10 mouse cellular contexts compared by ENCODE assay signal in genomic region chrX:136170625-136171024, GRCm38 (mm10). TPM values are rescaled to one million over a fixed set of nuclear protein-coding genes. Genes with fewer than 3 reads are reported as not detected.
DNase-seq lines count a peak whose midpoint lies in the region; ATAC-seq and TF ChIP-seq lines count a peak whose summit lies in the region.
"Had no signal": no experiment of that assay in that cellular context is flagged by ENCODE, and none has a peak within 500 bp of the region (broad histone marks: within the 10 kb centered on the region; RNA-seq: fewer than 3 reads in every experiment).

No protein-coding gene starts in this region.

- peak overlapping the region; percentile 74 for H3K4me2 ChIP-seq in heart, embryonic 13.5 days
- peak overlapping the region; percentile 42 for H3K4me2 ChIP-seq in embryonic facial prominence, embryonic 15.5 days (replicated peaks)
- H3K4me2 ChIP-seq in intestine, embryonic 14.5 days (ENCODE audit: low read length), result peak overlapping the region; percentile 55
- peak overlapping the region; percentile 45 for H3K4me2 ChIP-seq in midbrain, postnatal 0 days (ENCODE audit: low read depth, low read length, poor library complexity, severe bottlenecking)

- peaks cover 11% of the 10 kb centered on the region; the same call in 1 of the 2 replicates for H3K36me3 ChIP-seq in heart, embryonic 13.5 days
- H3K36me3 ChIP-seq in embryonic facial prominence, embryonic 15.5 days, result no peaks in the 10 kb centered on the region
- H3K36me3 ChIP-seq in intestine, embryonic 14.5 days (ENCODE audit: control insufficient read depth, insufficient read depth, low read length), result no peaks in the 10 kb centered on the region
- no peaks in the 10 kb centered on the region for H3K36me3 ChIP-seq in midbrain, postnatal 0 days (ENCODE audit: insufficient read depth, low read length)

- no peak for ATAC-seq in heart, embryonic 13.5 days (ENCODE audit: extremely low read depth, insufficient number of reproducible peaks, low FRiP score, low TSS enrichment)
- ATAC-seq in embryonic facial prominence, embryonic 15.5 days (ENCODE audit: insufficient number of reproducible peaks, low FRiP score, low TSS enrichment, low read depth), result no peak
- ATAC-seq in intestine, embryonic 14.5 days (replicated peaks; ENCODE audit: low FRiP score, low TSS enrichment, low read depth), result no peak
- no peak for ATAC-seq in midbrain, postnatal 0 days (ENCODE audit: low FRiP score)
- no peak for ATAC-seq in monocyte, adult 5-6 weeks (replicated peaks; ENCODE audit: insufficient number of reproducible peaks, low FRiP score, low TSS enrichment, poor library complexity, severe bottlenecking)

- peak overlapping the region; percentile 91 for H3K9ac ChIP-seq in heart, embryonic 13.5 days
- H3K9ac ChIP-seq in embryonic facial prominence, embryonic 15.5 days, result no peak overlapping the region
- peak overlapping the region; percentile 25; the same call in 1 of the 2 replicates for H3K9ac ChIP-seq in intestine, embryonic 14.5 days (ENCODE audit: low read length)
- H3K9ac ChIP-seq in midbrain, postnatal 0 days (replicated peaks; ENCODE audit: low read length, poor library complexity, severe bottlenecking), result no peak overlapping the region

- H3K9me3 ChIP-seq in heart, embryonic 13.5 days, result no peaks in the 10 kb centered on the region
- no peaks in the 10 kb centered on the region for H3K9me3 ChIP-seq in embryonic facial prominence, embryonic 15.5 days (replicated peaks)
- H3K9me3 ChIP-seq in intestine, embryonic 14.5 days (ENCODE audit: control insufficient read depth, low read length), result no peaks in the 10 kb centered on the region
- H3K9me3 ChIP-seq in midbrain, postnatal 0 days (ENCODE audit: low read length), result no peaks in the 10 kb centered on the region

- peaks cover 4% of the 10 kb centered on the region; the same call in 1 of the 2 replicates for H3K4me1 ChIP-seq in heart, embryonic 13.5 days
- no peaks in the 10 kb centered on the region for H3K4me1 ChIP-seq in embryonic facial prominence, embryonic 15.5 days
- no peaks in the 10 kb centered on the region for H3K4me1 ChIP-seq in intestine, embryonic 14.5 days (replicated peaks; ENCODE audit: control insufficient read depth, insufficient read depth, low read length)
- no peaks in the 10 kb centered on the region for H3K4me1 ChIP-seq in midbrain, postnatal 0 days (ENCODE audit: insufficient read depth, low read length)

- TF ChIP-seq CTCF in midbrain, postnatal 0 days (IDR thresholded peaks at IDR 0.05), result no peak

- no peaks in the 10 kb centered on the region for H3K27me3 ChIP-seq in heart, embryonic 13.5 days (replicated peaks)
- no peaks in the 10 kb centered on the region; the same call in 1 of the 2 replicates for H3K27me3 ChIP-seq in embryonic facial prominence, embryonic 15.5 days
- H3K27me3 ChIP-seq in intestine, embryonic 14.5 days (replicated peaks; ENCODE audit: control insufficient read depth, insufficient read depth, low read length), result no peaks in the 10 kb centered on the region
- H3K27me3 ChIP-seq in midbrain, postnatal 0 days (ENCODE audit: insufficient read depth, low read length), result no peaks in the 10 kb centered on the region

- peak overlapping the region; percentile 68 for H3K4me3 ChIP-seq in heart, embryonic 13.5 days
- H3K4me3 ChIP-seq in embryonic facial prominence, embryonic 15.5 days (replicated peaks), result peak overlapping the region; percentile 59
- H3K4me3 ChIP-seq in intestine, embryonic 14.5 days (ENCODE audit: low read depth, low read length), result peak overlapping the region; percentile 63
- H3K4me3 ChIP-seq in midbrain, postnatal 0 days (ENCODE audit: low read depth, low read length), result peak overlapping the region; percentile 50; the same call in 1 of the 2 replicates

- WGBS in heart, embryonic 13.5 days, result 20% methylated on average over 10 of the region's 10 CpGs
- WGBS in embryonic facial prominence, embryonic 15.5 days, result 59% methylated on average over 10 of the region's 10 CpGs
- WGBS in intestine, embryonic 14.5 days, result 29% methylated on average over 10 of the region's 10 CpGs
- WGBS in midbrain, postnatal 0 days, result 65% methylated on average over 10 of the region's 10 CpGs

- intact Hi-C loops in heart, postnatal 14 days (cut with DNase I), result no loop called here

- no peak for DNase-seq in heart, postnatal 14 days
- no peak for DNase-seq in intestine, embryonic 14.5 days (ENCODE audit: low spot score)
- no peak for DNase-seq in midbrain, postnatal 0 days (ENCODE audit: low spot score)
- DNase-seq in frontal cortex, adult 2 months (ENCODE audit: extremely low spot score in 1 of 2, low spot score in 1 of 2), result no peak
- DNase-seq in urinary bladder, adult 2 months (ENCODE audit: low spot score), result no peak

- peak overlapping the region; percentile 94 for H3K27ac ChIP-seq in heart, embryonic 13.5 days (replicated peaks)
- H3K27ac ChIP-seq in embryonic facial prominence, embryonic 15.5 days (replicated peaks), result no peak overlapping the region
- H3K27ac ChIP-seq in intestine, embryonic 14.5 days (ENCODE audit: low read depth), result no peak overlapping the region
- no peak overlapping the region for H3K27ac ChIP-seq in midbrain, postnatal 0 days (ENCODE audit: low read depth, low read length)

RNA-seq across cellular contexts. Expression of gene Tceal8, which starts 1.5 kb away (rescaled TPM):
- polyA plus RNA-seq in heart, embryonic 13.5 days (2015; fragmentation: Nextera tagmentation; extraction: Ambion mirVana), result 230 and 260 TPM in 2 replicates
- 10 to 100 TPM; 27.2 to 34.4 TPM for total RNA-seq in heart, postnatal 14 days (2021)
- 189 and 202 TPM in 2 replicates for polyA plus RNA-seq in embryonic facial prominence, embryonic 15.5 days (2015; fragmentation: Nextera tagmentation; extraction: Ambion mirVana)
- 199 and 214 TPM in 2 replicates for polyA plus RNA-seq in intestine, embryonic 14.5 days (2014; fragmentation: Nextera tagmentation; extraction: Ambion mirVana)
- total RNA-seq in midbrain, postnatal 0 days (2014; rRNA removed), result 84.0 and 99.7 TPM in 2 replicates
- 133 and 135 TPM in 2 replicates for polyA plus RNA-seq in midbrain, postnatal 0 days (2015; fragmentation: Nextera tagmentation; extraction: Ambion mirVana)
- 6.5 to 17.3 TPM (median 15.9 TPM) in 3 replicates for total RNA-seq in monocyte, adult 5-6 weeks (2017)
- polyA plus RNA-seq in frontal cortex, adult 2 months (2012; rRNA removed), result 67.1 and 69.0 TPM in 2 replicates
- 70.1 and 78.1 TPM in 2 replicates for polyA plus RNA-seq in urinary bladder, adult 2 months (2012; rRNA removed)

RNA-seq across cellular contexts. Expression of gene Bex4, which starts 31.8 kb away (rescaled TPM):
- 195 and 204 TPM in 2 replicates for polyA plus RNA-seq in heart, embryonic 13.5 days (2015; fragmentation: Nextera tagmentation; extraction: Ambion mirVana)
- 1 to 10 TPM in 1 of 2 experiments, under 1 TPM in 1; 0.71 to 1.7 TPM for total RNA-seq in heart, postnatal 14 days (2021)
- polyA plus RNA-seq in embryonic facial prominence, embryonic 15.5 days (2015; fragmentation: Nextera tagmentation; extraction: Ambion mirVana), result 31.4 and 35.7 TPM in 2 replicates
- polyA plus RNA-seq in intestine, embryonic 14.5 days (2014; fragmentation: Nextera tagmentation; extraction: Ambion mirVana), result 190 and 192 TPM in 2 replicates
- total RNA-seq in midbrain, postnatal 0 days (2014; rRNA removed), result 66.6 and 75.0 TPM in 2 replicates
- polyA plus RNA-seq in midbrain, postnatal 0 days (2015; fragmentation: Nextera tagmentation; extraction: Ambion mirVana), result 189 and 207 TPM in 2 replicates
- not detected in 3 replicates for total RNA-seq in monocyte, adult 5-6 weeks (2017)
- 32.8 and 37.5 TPM in 2 replicates for polyA plus RNA-seq in frontal cortex, adult 2 months (2012; rRNA removed)
- 4.7 and 6.3 TPM in 2 replicates for polyA plus RNA-seq in urinary bladder, adult 2 months (2012; rRNA removed)

RNA-seq across cellular contexts. Expression of gene Tceal5, which starts 33.1 kb away (rescaled TPM):
- polyA plus RNA-seq in heart, embryonic 13.5 days (2015; fragmentation: Nextera tagmentation; extraction: Ambion mirVana), result 15.2 and 16.5 TPM in 2 replicates
- 1 to 10 TPM; 1.6 to 1.7 TPM for total RNA-seq in heart, postnatal 14 days (2021)
- 12.9 and 13.1 TPM in 2 replicates for polyA plus RNA-seq in embryonic facial prominence, embryonic 15.5 days (2015; fragmentation: Nextera tagmentation; extraction: Ambion mirVana)
- polyA plus RNA-seq in intestine, embryonic 14.5 days (2014; fragmentation: Nextera tagmentation; extraction: Ambion mirVana), result 1.2 and 1.8 TPM in 2 replicates
- total RNA-seq in midbrain, postnatal 0 days (2014; rRNA removed), result 7.9 and 14.2 TPM in 2 replicates
- 37.1 and 39.2 TPM in 2 replicates for polyA plus RNA-seq in midbrain, postnatal 0 days (2015; fragmentation: Nextera tagmentation; extraction: Ambion mirVana)
- total RNA-seq in monocyte, adult 5-6 weeks (2017), result not detected in 3 replicates
- 197 and 224 TPM in 2 replicates for polyA plus RNA-seq in frontal cortex, adult 2 months (2012; rRNA removed)
- 4.2 and 4.3 TPM in 2 replicates for polyA plus RNA-seq in urinary bladder, adult 2 months (2012; rRNA removed)
- total RNA-seq: common myeloid progenitor, adult 5-6 weeks had no signal
- polyA plus RNA-seq: liver, adult 2 months had no signal

RNA-seq across cellular contexts. Expression of gene Tceal7, which starts 44.0 kb away (rescaled TPM):
- 12.3 and 15.1 TPM in 2 replicates for polyA plus RNA-seq in heart, embryonic 13.5 days (2015; fragmentation: Nextera tagmentation; extraction: Ambion mirVana)
- 1 to 10 TPM; 1.9 to 2.0 TPM for total RNA-seq in heart, postnatal 14 days (2021)
- polyA plus RNA-seq in embryonic facial prominence, embryonic 15.5 days (2015; fragmentation: Nextera tagmentation; extraction: Ambion mirVana), result 121 and 154 TPM in 2 replicates
- 0.31 and 0.49 TPM in 2 replicates for polyA plus RNA-seq in intestine, embryonic 14.5 days (2014; fragmentation: Nextera tagmentation; extraction: Ambion mirVana)
- 2.6 and 6.2 TPM in 2 replicates for total RNA-seq in midbrain, postnatal 0 days (2014; rRNA removed)
- 5.7 and 5.8 TPM in 2 replicates for polyA plus RNA-seq in midbrain, postnatal 0 days (2015; fragmentation: Nextera tagmentation; extraction: Ambion mirVana)
- total RNA-seq in monocyte, adult 5-6 weeks (2017), result not detected in 3 replicates
- 1.3 and 1.4 TPM in 2 replicates for polyA plus RNA-seq in frontal cortex, adult 2 months (2012; rRNA removed)
- not detected in 2 replicates for polyA plus RNA-seq in urinary bladder, adult 2 months (2012; rRNA removed)
- total RNA-seq: common myeloid progenitor, adult 5-6 weeks; liver, adult 2 months had no signal
- polyA plus RNA-seq: liver, adult 2 months had no signal

RNA-seq across cellular contexts. Expression of gene Bex1, which starts 44.7 kb away (rescaled TPM):
- polyA plus RNA-seq in heart, embryonic 13.5 days (2015; fragmentation: Nextera tagmentation; extraction: Ambion mirVana), result 226 and 272 TPM in 2 replicates
- 1 to 10 TPM; 2.9 to 7.0 TPM for total RNA-seq in heart, postnatal 14 days (2021)
- 112 and 134 TPM in 2 replicates for polyA plus RNA-seq in embryonic facial prominence, embryonic 15.5 days (2015; fragmentation: Nextera tagmentation; extraction: Ambion mirVana)
- 206 and 236 TPM in 2 replicates for polyA plus RNA-seq in intestine, embryonic 14.5 days (2014; fragmentation: Nextera tagmentation; extraction: Ambion mirVana)
- 73.9 and 108 TPM in 2 replicates for total RNA-seq in midbrain, postnatal 0 days (2014; rRNA removed)
- 336 and 338 TPM in 2 replicates for polyA plus RNA-seq in midbrain, postnatal 0 days (2015; fragmentation: Nextera tagmentation; extraction: Ambion mirVana)
- not detected in 3 replicates for total RNA-seq in monocyte, adult 5-6 weeks (2017)
- 132 and 148 TPM in 2 replicates for polyA plus RNA-seq in frontal cortex, adult 2 months (2012; rRNA removed)
- 1.8 and 2.8 TPM in 2 replicates for polyA plus RNA-seq in urinary bladder, adult 2 months (2012; rRNA removed)
- total RNA-seq: liver, adult 2 months had no signal
- polyA plus RNA-seq: liver, adult 2 months had no signal

Comparison
In these comparisons a context has a peak if more than half of its experiments do, and no peak if none do; other contexts are left out.
1. H3K9ac ChIP-seq: peak in heart, embryonic 13.5 days (single experiment) and intestine, embryonic 14.5 days (single experiment); none in embryonic facial prominence, embryonic 15.5 days (single experiment) and midbrain, postnatal 0 days (single experiment).
2. Peak in every context shown above with its lines, with median percentiles within 50 percentile points of each other: H3K4me2 ChIP-seq and H3K4me3 ChIP-seq.